Mouse (Mus musculus) c-Kit-positive CD71-positive TER-119-negative erythroid progenitor cells, embryonic 14.5 days (primary cell): ENCODE data around the gene Fgfbp3.
"Not testable (repeated sequence)": the region's sequence is repeated elsewhere in the genome, so short reads cannot be mapped to it uniquely, and the experiment has no call there.

Experiments used
- DNase-seq: peaks from one replicate; pipeline ENCODE4 v3.0.0-alpha.2; 2013; ENCODE audit warnings: low read depth

The Fgfbp3 gene

DNA sequence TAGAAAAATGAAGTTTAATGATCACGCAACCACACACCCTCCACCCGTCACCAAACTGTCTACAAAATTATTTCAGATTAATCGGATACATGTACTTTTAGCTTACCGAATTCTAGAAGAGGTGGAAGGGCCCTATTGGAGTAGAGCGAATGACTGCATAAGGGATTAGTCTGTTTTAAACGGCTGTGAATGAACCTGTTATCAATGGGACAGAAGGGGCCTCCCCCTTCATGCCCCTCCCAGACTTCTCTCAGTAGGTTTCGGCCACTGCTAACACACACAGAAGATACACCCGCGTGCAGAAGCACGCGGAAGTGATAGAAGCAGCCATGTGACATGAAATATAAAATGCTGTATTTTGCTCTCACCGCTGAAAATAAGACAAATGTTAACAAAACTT is at the start of gene Fgfbp3:
Gene Fgfbp3 (minus strand): TSS at position 150 of the 400 bp plus-strand sequence.
- DNase-seq: peak; percentile 66

DNA sequence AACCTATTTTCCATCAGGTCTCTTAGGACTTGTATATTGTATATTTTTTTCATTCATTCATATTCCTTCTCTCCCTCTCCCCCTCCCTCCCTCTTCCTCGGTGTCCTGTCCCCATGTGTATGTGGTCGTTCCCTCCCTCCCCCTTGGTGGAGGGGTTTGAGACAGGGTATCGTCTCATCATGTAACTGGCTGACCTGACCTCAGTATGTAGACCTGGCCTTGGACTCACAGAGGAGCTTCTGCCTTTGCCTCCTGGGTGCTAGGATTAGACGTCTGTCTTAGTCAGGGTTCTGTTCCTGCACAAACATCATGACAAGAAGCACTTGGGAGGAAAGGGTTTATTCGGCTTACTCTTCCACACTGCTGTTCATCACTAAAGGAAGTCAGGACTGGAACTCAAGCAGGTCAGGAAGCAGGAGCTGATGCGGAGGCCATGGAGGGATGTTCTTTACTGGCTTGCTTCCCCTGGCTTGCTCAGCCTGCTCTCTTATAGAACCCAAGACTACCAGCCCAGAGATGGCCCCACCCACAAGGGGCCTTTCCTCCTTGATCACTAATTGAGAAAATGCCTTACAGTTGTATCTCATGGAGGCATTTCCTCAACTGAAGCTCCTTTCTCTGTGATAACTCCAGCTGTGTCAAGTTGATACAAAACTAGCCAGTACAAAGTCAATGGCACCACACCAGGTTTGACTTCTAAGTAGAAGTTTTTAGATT is 43.3 kb upstream of the Fgfbp3 start:
- DNase-seq: not testable (repeated sequence)

DNA sequence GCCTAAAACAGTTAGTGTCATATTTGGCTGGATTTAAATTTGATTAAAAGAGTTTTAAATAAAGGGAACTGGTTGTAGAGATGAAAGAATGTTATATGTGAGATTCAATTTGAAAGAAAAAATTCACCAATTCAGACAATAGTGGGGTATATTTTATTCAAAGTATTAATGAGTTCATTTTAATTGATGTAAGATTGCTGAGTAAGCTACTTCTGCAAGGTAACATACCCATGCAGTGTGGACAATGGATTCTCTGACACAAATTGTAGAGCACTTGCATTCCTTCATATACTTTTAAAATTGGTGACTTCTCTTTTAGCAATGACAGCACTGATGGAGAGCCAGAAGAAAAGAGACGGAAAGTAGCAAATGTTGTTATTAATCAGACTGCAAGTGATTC is 41.9 kb upstream of the Fgfbp3 start:
- DNase-seq: no peak

DNA sequence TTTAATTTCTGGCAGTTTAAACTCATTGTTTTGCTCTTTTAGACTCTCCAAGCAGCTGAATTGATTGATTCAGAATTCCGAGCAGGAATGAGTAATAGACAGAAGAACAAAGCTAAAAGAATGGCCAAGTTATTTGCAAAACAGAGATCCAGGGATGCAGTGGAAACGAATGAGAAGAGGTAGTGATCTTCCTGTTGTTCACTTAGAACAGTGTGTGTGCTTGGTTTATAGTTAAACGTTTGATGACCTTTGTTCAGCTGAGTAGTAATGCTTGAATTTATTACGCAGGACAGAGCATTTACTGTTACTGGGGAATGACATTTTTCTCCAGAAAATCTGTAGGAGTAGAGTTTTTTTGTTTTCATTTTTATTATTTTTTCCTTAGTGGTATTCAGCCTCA is 38.9 kb upstream of the Fgfbp3 start:
- no peak for DNase-seq

DNA sequence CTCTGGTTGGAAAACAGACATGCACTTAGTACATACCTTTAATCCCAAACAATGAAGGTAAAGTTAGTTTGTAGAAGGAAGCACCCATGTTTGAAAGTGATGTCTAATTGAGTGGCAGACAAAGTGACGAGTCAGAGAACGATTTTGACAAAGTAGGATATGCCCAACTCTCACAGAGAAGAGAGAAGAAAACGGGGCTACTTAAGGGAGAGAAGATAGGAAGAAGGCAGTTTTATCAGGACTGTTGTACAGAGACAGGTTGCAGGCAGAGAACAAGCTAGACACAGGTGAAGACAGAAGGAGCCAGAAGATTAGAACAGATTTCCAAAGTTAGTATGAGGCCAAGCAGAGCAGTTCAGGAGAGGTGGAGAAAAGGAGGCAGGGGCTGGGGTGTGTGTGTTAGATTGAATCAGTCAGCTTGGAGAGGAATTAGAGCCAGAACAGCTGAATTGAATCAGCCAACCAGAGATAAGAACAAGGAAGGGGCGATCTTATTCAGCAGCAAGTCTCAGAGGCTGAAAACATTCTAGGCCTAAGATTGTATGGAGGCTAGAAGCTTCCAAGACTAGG is 34.3 kb upstream of the Fgfbp3 start:
- peak; percentile 32 for DNase-seq

DNA sequence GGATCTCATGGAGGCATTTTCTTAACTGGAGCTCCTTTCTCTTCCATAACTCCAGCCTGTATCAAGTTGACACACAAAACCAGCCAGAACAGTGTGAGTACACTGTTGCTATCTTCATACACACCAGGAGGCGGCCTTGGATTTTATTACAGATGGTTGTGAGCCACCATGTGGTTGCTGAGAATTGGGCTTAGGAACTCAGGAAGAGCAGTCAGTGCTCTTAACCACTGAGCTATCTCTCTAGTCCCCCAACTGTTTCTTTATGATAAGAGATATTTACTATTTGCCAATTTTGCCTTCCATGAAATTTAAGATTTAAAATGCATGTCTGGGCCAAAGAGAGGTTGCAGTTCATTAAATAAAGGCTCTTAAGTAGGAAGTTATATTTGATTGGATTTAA is 20.6 kb upstream of the Fgfbp3 start:
- peak; percentile 44 for DNase-seq

DNA sequence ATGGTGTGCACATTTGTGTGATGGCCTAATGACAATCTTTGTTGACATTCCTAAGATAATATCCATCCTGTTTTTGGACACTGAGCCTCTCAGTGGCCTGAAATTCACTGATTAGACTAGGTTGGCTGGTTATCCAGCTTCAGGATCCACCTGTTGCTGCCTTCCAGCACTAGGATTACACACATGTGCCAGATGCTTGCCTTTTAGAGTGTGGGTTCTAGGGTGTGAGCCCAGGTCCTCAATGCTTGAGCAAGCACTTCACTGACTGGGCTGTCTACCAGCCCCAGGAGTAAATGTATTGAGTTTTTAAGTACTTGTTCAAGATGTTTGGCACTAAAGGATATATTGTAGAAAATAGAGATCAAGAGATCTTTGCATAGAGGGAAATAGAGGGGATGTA is 18.6 kb upstream of the Fgfbp3 start:
- DNase-seq: no peak

DNA sequence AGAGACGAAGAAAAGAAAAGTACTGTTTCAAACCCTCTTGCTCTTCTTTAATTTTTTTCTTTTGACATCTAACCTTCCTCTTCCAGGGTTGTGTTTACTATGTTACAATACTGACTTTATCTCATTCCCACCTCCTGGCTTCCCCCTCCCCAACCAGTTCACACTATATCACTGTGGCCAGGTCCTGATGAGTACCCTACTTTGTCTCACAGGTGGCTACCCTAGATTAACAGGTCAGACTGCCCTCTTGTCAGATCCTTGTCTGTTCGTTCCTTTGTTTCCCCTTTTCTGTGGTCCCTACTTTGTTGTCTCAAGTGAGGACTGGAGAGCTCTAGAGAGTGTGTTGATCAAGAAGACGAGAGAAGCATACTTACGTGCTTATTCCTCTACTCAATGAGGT is 16.9 kb upstream of the Fgfbp3 start:
- no peak for DNase-seq

DNA sequence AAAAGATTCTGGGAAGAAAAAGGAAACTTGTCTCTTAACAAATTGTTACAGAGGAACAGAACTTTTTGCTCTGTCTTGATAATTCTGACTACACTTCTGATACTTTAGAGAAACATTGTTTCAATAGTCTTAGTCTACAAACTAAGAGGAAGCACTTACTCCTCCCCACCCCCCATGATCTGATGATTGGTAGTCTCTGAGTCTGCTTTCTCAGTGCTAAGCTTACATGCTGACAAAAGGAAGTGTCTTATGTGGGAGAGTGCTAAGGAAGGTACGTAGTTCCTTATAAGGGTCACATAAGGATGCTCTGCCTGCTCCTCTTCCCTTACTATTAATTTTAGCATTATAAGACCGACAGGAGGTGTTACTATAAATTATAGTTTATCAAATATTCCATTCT is 13.2 kb upstream of the Fgfbp3 start:
- no peak for DNase-seq

DNA sequence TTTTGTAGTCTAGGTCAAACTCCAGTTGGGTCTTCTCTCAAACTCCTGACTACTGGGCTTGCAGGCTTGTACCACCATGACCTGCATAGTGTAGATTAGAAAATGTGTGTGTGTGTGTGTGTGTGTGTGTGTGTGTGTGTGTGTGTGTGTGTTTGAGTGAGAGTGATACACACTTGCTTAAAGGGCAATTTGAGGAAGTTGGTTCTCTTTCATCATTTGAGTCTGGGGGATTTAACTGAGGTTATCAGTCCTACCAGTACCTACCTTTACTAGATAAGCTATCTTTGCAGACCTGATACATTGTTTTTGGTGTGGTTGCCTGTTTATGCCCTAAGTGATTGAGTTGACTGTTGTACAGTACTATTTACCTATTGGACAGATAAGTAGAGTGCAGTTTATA is 12.7 kb upstream of the Fgfbp3 start:
- no peak for DNase-seq

DNA sequence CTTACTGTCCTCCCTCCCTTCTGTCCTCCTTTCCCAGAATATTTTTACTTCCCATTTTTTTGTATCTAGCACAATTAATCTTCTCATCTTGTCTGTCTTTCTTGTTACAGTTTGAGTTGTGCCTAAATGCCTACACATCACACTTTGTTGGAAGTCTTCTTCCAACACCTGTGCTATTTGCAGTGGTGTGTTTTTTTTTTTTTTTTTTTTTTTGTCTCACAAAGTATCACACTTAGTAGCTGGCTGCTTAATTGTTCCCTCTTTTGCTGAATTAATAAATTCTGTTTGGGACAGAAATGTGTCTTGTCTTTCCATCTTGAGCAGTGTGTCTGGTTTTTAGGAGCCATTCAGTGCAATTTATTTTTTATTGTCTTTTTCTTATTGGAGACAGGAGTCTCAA is 10.4 kb upstream of the Fgfbp3 start:
- DNase-seq: no peak

DNA sequence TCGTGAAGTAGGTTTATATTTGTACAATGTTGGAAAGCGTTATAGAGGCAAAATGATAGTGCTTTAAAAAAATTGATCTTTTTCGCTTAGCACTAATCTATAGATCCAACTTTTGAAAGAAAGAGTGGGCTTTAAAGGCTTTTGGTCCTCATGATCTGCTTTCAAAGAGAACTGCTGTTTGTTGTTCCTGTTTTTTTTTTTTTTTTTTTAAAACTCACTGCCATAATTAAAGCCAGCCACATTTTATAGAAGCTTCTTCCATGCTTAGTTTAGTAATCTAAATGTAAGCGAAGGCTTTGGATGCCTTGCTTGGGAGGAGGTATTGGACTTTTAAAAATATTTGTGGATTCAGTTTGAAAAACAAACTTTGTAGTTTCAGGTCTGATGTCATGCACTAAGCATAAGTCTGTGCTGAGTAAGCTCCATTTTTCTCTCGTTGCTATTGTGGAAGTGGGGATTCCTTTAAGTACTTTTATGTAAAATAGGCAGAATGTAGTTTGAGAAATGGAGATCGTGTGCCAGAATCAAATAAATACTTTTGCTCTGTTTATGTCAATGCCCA is 8.5 kb upstream of the Fgfbp3 start:
- DNase-seq: no peak

DNA sequence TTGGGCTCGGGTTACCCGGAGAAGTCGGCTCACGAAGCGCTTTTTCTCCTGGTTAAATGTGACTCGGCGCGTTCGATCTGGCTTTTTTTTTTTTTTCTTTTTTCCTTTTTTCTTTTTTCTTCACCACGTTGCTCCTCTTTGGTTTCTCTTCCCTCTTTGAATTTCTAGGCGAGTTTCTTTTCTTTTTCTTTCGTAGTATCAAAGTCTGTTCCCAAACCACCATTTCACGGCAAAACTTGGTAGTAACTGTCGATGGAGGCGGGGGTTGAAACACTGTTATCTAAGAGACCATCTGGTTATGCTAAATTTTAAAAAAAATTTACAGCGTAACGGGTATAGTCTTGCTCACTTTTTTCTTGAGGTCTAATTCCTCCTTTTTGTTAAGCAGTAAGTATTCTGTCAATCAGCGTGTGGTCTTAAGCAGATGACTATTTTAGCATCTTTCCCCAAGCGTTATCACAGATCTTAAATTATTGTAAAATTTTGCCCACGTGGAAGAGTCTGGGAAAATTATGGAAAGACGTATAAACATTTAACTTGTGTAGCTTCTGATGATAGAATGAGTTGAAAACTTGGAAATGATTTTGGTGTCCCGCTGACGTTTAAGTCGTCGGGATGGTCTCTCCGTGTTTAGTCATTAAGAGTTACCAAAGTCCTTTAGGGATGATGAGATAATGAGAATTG is 7.3 kb upstream of the Fgfbp3 start:
- peak; percentile 43 for DNase-seq

DNA sequence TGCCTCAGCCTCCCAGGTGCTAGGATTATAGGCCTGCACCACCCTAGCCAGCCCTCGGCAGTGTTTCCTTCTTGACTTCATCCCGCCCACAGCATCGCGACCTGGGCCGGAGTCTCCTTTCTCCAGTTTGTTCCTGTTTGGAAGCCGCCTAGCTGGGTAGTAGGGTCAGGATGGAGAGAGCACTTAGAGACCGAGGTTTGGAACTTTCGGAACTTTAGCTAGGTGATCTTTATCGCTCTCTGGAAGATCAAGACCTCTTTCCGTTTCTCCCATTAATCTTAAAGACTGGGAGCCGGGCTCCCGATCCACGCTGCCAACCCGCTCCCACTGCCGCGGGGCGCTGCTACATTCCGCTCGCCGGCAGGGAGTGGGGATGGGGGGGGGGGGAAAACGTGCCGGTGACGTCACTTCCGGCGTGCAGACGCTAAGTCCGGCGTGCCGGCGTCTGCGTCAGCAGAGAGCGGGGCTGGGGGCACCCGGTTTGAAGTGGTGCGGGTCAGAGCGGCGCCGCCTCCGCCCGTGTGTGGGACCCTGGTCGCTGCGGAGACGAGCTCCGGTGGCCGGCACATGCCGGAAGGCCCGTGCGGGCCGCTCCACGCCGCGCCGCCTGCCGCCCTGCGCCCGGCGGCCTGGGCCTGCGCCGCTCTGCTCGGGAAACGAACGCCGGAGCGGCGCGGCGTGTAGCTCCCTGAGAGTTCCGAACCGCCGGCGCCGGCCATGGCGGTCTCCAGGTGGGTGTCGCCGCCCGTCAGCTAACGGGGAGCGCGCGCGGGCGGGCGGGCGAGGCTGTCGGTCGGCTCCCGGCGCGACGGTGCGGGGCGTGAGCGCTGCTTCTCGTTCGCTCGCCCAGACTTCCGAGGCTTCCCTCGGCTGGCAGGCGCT is 6.5 kb upstream of the Fgfbp3 start, which contains the start of gene Btaf1:
Gene Btaf1 (plus strand): TSS at position 409 of the 882 bp plus-strand sequence.
- peak; percentile 67 for DNase-seq

DNA sequence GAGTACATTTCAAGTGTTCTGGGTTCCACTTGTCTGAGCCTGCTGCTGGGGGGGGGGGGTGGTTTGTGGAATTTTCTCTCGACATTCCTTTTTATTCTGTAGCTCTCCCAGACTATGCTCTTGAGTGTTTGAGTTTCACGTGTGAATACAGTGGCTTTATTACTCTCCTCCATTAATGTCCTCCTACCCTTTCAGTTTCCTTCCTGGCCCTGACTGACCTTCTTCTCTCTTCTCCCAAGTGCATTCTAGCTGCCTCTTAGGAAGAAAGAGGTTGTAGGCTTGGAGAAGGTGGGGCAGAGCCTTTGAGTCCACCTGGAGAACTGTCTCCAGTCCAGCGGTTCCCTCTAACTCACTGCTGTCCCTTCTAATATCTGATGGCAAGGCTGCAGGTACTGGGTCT is 3.5 kb upstream of the Fgfbp3 start:
- DNase-seq: no peak

DNA sequence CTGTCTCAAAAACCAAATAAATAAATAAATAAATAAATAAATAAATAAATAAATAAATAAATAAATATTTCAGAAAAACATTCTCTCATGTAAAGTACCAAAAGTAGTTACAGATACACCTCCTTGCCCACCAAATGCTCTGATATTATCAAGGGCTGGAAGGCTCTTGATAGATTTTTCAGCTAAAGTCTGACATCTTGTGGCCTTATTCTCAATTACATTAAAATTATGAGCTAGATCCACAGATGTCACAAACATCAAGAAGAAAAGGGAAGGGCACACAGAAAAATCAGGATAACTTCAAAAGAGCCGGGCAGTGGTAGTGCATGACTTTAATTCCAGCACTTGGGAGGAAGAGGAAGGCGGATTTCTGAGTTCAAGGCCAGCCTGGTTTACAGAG is 2.6 kb upstream of the Fgfbp3 start:
- DNase-seq: peak; percentile 52

DNA sequence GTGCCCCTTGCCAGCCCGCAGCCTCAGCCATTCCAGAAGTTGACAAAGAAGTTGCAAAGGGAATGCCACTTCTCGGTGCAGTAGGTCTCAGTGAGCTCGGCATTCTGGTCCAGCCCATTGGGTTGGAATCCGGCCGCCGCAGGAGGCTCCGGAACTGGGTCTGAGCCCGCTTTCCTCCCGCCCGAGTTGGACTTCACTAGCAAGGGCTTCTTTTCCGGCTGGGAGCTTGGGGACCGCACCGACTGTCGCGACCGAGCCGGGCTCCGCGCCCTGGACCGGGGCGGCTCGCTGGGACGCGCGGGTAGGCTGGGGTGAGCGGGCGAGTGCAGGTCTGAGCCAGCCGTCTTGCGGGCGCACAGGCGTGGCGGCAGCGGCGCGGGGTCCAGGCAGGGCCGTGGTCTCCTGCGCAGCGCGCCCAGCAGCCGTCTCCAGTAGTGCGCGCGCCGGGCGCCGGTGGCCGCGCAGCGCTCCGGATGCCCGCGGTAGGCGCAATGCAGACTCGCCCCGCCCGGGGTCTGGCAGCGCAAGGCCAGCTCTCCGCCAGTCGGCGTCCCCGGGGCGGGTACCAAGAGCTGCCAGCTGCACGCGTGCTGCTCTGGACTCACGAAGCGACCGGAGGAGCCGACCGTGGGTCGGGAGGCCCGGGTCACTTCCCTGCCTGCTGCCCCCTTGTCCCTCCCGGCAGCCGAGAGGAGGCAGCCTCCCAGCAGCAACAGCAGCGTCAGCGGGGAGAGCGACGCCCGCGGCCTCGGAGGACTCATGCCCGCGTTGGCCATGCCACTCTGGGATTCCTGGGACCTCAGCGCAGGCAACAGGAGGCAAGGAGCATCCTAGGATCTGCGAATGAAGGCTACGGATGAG is 744 bp downstream of the Fgfbp3 start:
- DNase-seq: peak; percentile 53

DNA sequence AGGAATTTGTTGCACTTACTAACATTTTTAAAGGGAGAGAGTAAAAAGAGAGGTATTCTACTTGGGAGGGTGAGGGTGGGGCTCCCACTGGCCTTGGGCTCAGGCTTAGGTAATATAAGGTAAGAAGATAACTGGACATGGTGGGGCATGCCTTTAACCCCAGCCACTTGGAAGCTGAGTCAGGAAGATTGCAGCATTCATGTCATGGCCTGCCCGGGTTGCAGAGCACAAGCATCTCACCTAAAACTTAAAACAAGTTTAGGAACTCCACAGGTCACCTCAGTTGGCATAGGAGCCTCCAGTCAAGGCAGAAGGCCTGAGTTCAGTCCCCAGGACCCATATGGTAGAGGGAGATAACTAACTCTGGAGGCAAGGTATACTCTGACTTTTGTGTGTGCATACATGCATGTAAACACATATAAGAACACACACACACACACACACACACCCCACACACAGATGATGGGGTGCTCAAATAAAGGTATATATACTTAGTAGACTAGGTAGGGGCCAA is 2.5 kb downstream of the Fgfbp3 start:
- DNase-seq: no peak

DNA sequence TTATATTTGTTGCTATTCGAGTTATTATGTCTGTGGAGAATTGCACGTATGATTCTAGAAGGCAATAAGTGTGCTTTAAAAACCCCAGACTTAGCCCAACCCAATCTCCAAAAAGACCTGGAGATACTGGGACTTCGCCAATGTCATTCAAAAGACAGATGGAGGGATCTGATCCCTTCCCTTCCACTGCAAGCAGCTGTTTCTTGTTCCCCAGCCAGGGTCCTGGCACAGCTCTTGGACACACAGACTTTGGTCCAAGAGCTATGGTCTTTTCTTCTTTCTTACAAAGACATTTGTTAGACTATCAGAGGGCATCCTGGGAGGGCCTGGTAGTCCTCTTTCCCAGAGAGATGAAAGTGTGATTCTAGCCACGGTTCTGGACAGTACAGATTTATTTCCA is 3.2 kb downstream of the Fgfbp3 start:
- no peak for DNase-seq

DNA sequence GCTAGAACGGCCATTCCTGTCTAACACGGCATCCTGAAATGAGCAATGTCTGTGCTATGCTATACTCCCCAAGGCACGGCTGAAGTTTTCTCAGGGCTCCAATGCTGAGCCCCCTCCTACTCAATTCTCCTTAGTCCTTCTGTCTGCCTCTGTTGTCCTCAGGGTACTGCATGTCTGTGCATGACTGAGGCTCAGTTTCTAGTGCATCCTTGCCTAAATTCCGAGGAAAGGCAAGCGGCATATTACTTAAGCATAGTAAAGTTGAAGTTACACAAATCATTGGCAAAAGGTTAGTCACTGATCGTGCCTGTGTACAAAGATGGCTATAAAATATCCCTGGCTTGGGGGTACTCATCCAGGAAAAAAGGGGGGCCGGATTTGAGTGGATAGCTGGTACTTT is 6.4 kb downstream of the Fgfbp3 start:
- no peak for DNase-seq
